In genomic region chr11:35972270-35972931, GRCm38 (mm10) we compare ENCODE assay signal across 13 mouse cellular contexts. TPM values are rescaled to one million over a fixed set of nuclear protein-coding genes. Genes with fewer than 3 reads are reported as not detected.
DNase-seq lines count a peak whose midpoint lies in the region; ATAC-seq lines count a peak whose summit lies in the region.
"Had no signal": no experiment of that assay in that cellular context is flagged by ENCODE, and none has a peak within 500 bp of the region (broad histone marks: within the 10 kb centered on the region; RNA-seq: fewer than 3 reads in every experiment).

No protein-coding gene starts in this region.

- H3K4me2 ChIP-seq in forebrain, embryonic 12.5 days, result 0 out of 2 replicates have a peak overlapping the region, but pooled peaks have one; percentile 3
- H3K4me2 ChIP-seq in forebrain, embryonic 15.5 days (replicated peaks), result no peak overlapping the region
- no peak overlapping the region for H3K4me2 ChIP-seq in neural tube, embryonic 11.5 days (ENCODE audit: low read depth)
- H3K4me2 ChIP-seq in midbrain, embryonic 16.5 days (ENCODE audit: low read length), result 0 out of 2 replicates have a peak overlapping the region, but pooled peaks have one; percentile 6

- peak; percentile 34; the same call in 1 of the 2 replicates for ATAC-seq in forebrain, embryonic 12.5 days (ENCODE audit: low FRiP score)
- ATAC-seq in forebrain, embryonic 15.5 days (replicated peaks), result no peak
- ATAC-seq in neural tube, embryonic 11.5 days (ENCODE audit: insufficient read depth, low FRiP score, low TSS enrichment), result peak; percentile 59
- ATAC-seq in midbrain, embryonic 16.5 days, result no peak
- ATAC-seq: activated CD4-positive, CD25-positive, alpha-beta regulatory T cell, adult 4 months had no signal

- peaks cover 4% of the 10 kb centered on the region; the same call in 1 of the 2 replicates for H3K27me3 ChIP-seq in forebrain, embryonic 12.5 days
- H3K27me3 ChIP-seq in forebrain, embryonic 15.5 days, result no peaks in the 10 kb centered on the region
- no peaks in the 10 kb centered on the region for H3K27me3 ChIP-seq in neural tube, embryonic 11.5 days (ENCODE audit: control insufficient read depth, insufficient read depth, low read length)
- H3K27me3 ChIP-seq in midbrain, embryonic 16.5 days (ENCODE audit: control insufficient read depth, insufficient read depth, low read depth, low read length), result no peaks in the 10 kb centered on the region

- peaks cover 38% of the 10 kb centered on the region for H3K4me1 ChIP-seq in forebrain, embryonic 12.5 days
- H3K4me1 ChIP-seq in forebrain, embryonic 15.5 days, result peaks cover 42% of the 10 kb centered on the region
- H3K4me1 ChIP-seq in neural tube, embryonic 11.5 days (ENCODE audit: control insufficient read depth, insufficient read depth, low read length), result peaks cover 17% of the 10 kb centered on the region; the same call in 1 of the 2 replicates
- peaks cover 13% of the 10 kb centered on the region; the same call in 1 of the 2 replicates for H3K4me1 ChIP-seq in midbrain, embryonic 16.5 days (ENCODE audit: control insufficient read depth, insufficient read depth, low read length)

- DNase-seq in neural tube, embryonic 11.5 days (ENCODE audit: low spot score), result no peak
- DNase-seq in neural tube, embryonic 10.5 days (ENCODE audit: extremely low spot score, low spot score), result no peak
- no peak for DNase-seq in spleen, postnatal 4 days (ENCODE audit: low spot score in 2 of 2)
- DNase-seq in natural killer cell, adult 2 months (ENCODE audit: low spot score in 2 of 2), result no peak
- no peak for DNase-seq in right cerebral cortex, postnatal 10 days (ENCODE audit: low spot score in 2 of 2)
- DNase-seq: cerebellum, postnatal 14 days; gastrocnemius, postnatal 14 days; kidney, postnatal 36 days had no signal

- 0 out of 2 replicates have a peak, but pooled peaks cover 5% of the 10 kb centered on the region for H3K36me3 ChIP-seq in forebrain, embryonic 12.5 days (replicated peaks)
- no peaks in the 10 kb centered on the region for H3K36me3 ChIP-seq in forebrain, embryonic 15.5 days
- no peaks in the 10 kb centered on the region for H3K36me3 ChIP-seq in neural tube, embryonic 11.5 days (ENCODE audit: control insufficient read depth, insufficient read depth, low read length)
- H3K36me3 ChIP-seq in midbrain, embryonic 16.5 days (ENCODE audit: control insufficient read depth, insufficient read depth, low read length), result no peaks in the 10 kb centered on the region

- 5% methylated on average over 6 of the region's 6 CpGs for WGBS in forebrain, embryonic 12.5 days
- 2% methylated on average over 6 of the region's 6 CpGs for WGBS in forebrain, embryonic 15.5 days
- 2% methylated on average over 6 of the region's 6 CpGs for WGBS in neural tube, embryonic 11.5 days
- WGBS in midbrain, embryonic 16.5 days, result 2% methylated on average over 6 of the region's 6 CpGs

- H3K27ac ChIP-seq in forebrain, embryonic 12.5 days, result no peak overlapping the region
- H3K27ac ChIP-seq in forebrain, embryonic 15.5 days (replicated peaks), result no peak overlapping the region
- no peak overlapping the region for H3K27ac ChIP-seq in neural tube, embryonic 11.5 days (ENCODE audit: low read depth, low read length)
- H3K27ac ChIP-seq in midbrain, embryonic 16.5 days (ENCODE audit: low read length), result peak overlapping the region; percentile 22; the same call in 1 of the 2 replicates
- H3K27ac ChIP-seq: liver, embryonic 14.5 days had no signal

- no peak overlapping the region for H3K4me3 ChIP-seq in forebrain, embryonic 12.5 days (replicated peaks)
- no peak overlapping the region for H3K4me3 ChIP-seq in forebrain, embryonic 15.5 days
- no peak overlapping the region for H3K4me3 ChIP-seq in neural tube, embryonic 11.5 days (ENCODE audit: low read depth, low read length)
- no peak overlapping the region for H3K4me3 ChIP-seq in midbrain, embryonic 16.5 days (ENCODE audit: low read depth, low read length)

- H3K9me3 ChIP-seq in forebrain, embryonic 12.5 days, result no peaks in the 10 kb centered on the region
- no peaks in the 10 kb centered on the region for H3K9me3 ChIP-seq in forebrain, embryonic 15.5 days
- no peaks in the 10 kb centered on the region for H3K9me3 ChIP-seq in neural tube, embryonic 11.5 days (ENCODE audit: control insufficient read depth, low read length)
- H3K9me3 ChIP-seq in midbrain, embryonic 16.5 days (replicated peaks; ENCODE audit: control insufficient read depth, low read length, poor library complexity, severe bottlenecking), result no peaks in the 10 kb centered on the region

- 0 out of 2 replicates have a peak overlapping the region, but pooled peaks have one; percentile 5 for H3K9ac ChIP-seq in forebrain, embryonic 12.5 days
- H3K9ac ChIP-seq in forebrain, embryonic 15.5 days (replicated peaks), result no peak overlapping the region
- no peak overlapping the region for H3K9ac ChIP-seq in neural tube, embryonic 11.5 days (ENCODE audit: low read length)
- no peak overlapping the region for H3K9ac ChIP-seq in midbrain, embryonic 16.5 days (ENCODE audit: low read depth, low read length)
- H3K9ac ChIP-seq: liver, embryonic 14.5 days had no signal

RNA-seq across cellular contexts. Expression of gene Wwc1, which starts 7.9 kb away (rescaled TPM):
- 6.7 and 10.3 TPM in 2 replicates for polyA plus RNA-seq in forebrain, embryonic 12.5 days (2016; fragmentation: Nextera tagmentation; extraction: Ambion mirVana)
- polyA plus RNA-seq in forebrain, embryonic 15.5 days (2015; fragmentation: Nextera tagmentation; extraction: Ambion mirVana), result 15.6 and 22.2 TPM in 2 replicates
- 6.5 and 7.1 TPM in 2 replicates for polyA plus RNA-seq in neural tube, embryonic 11.5 days (2014; fragmentation: Nextera tagmentation; extraction: Ambion mirVana)
- polyA plus RNA-seq in midbrain, embryonic 16.5 days (2015; fragmentation: Nextera tagmentation; extraction: Ambion mirVana), result 6.9 and 7.8 TPM in 2 replicates
- polyA plus RNA-seq: activated CD4-positive, CD25-positive, alpha-beta regulatory T cell, adult 4 months had no signal

Comparison
In these comparisons a context has a peak if more than half of its experiments do, and no peak if none do; other contexts are left out.
1. ATAC-seq: peak in forebrain, embryonic 12.5 days (single experiment) and neural tube, embryonic 11.5 days (single experiment); none in forebrain, embryonic 15.5 days (single experiment) and midbrain, embryonic 16.5 days (single experiment).
2. H3K4me2 ChIP-seq: peak in forebrain, embryonic 12.5 days (single experiment) and midbrain, embryonic 16.5 days (single experiment); none in forebrain, embryonic 15.5 days (single experiment) and neural tube, embryonic 11.5 days (single experiment).